Mouse (Mus musculus) forebrain, embryonic 11.5 days (tissue): ENCODE results near the gene Rer1. TPM values are rescaled to one million over a fixed set of nuclear protein-coding genes. Genes with fewer than 3 reads are reported as not detected.
"Not testable (repeated sequence)": the region's sequence is repeated elsewhere in the genome, so short reads cannot be mapped to it uniquely, and the experiment has no call there.

Source experiments
- ATAC-seq: fragments of 200-750 bp; cut with Nextera tagmentation; replicated peaks from 2 replicates; pipeline ENCODE4 v1.8.0; 2017; ENCODE audit warnings: moderate TSS enrichment; ENCODE audit not compliant: low FRiP score
- DNase-seq: peaks from one replicate; pipeline ENCODE4 v3.0.0-alpha.2; 2017; ENCODE audit warnings: low spot score
- H3K27ac ChIP-seq: fragments of 300-500 bp; sonication (generic); 2 replicates; pipeline ENCODE4 v1.5.1; 2014; ENCODE audit warnings: low read depth, low read length
- H3K27me3 ChIP-seq: fragments of 300-500 bp; sonication (generic); 2 replicates; pipeline ENCODE4 v1.6.1; 2014; ENCODE audit warnings: mild to moderate bottlenecking, low read length, mixed read lengths; ENCODE audit not compliant: control insufficient read depth, insufficient read depth
- H3K36me3 ChIP-seq: fragments of 300-500 bp; sonication (generic); 2 replicates; pipeline ENCODE4 v1.6.1; 2014; ENCODE audit warnings: mild to moderate bottlenecking, low read length, moderate library complexity, mixed read lengths; ENCODE audit not compliant: control insufficient read depth, insufficient read depth
- H3K4me1 ChIP-seq: fragments of 300-500 bp; sonication (generic); replicated peaks from 2 replicates; pipeline ENCODE4 v1.6.1; 2014; ENCODE audit warnings: low read length, mixed read lengths; ENCODE audit not compliant: control insufficient read depth, insufficient read depth
- H3K4me2 ChIP-seq: fragments of 300-500 bp; sonication (generic); 2 replicates; pipeline ENCODE4 v1.6.1; 2014; ENCODE audit warnings: low read depth, mild to moderate bottlenecking, low read length, moderate library complexity, mixed read lengths; ENCODE audit not compliant: severe bottlenecking
- H3K4me3 ChIP-seq: fragments of 300-500 bp; sonication (generic); 2 replicates; pipeline ENCODE4 v1.5.1; 2014; ENCODE audit warnings: low read depth, low read length
- H3K9ac ChIP-seq: fragments of 300-500 bp; sonication (generic); 2 replicates; pipeline ENCODE4 v1.6.1; 2014; ENCODE audit warnings: low read length
- H3K9me3 ChIP-seq: fragments of 300-500 bp; sonication (generic); 2 replicates; pipeline ENCODE4 v1.6.1; 2016; ENCODE audit warnings: low read length, mixed read lengths; ENCODE audit not compliant: control insufficient read depth
- WGBS: fragments of 180-500 bp; shearing (Covaris S2); extraction: QIAGEN DNeasy Blood & Tissue Kit; methylation state at CpG from one replicate; pipeline ENCODE4 v1.1.7; 2014; 5-methylcytosine and 5-hydroxymethylcytosine counted together
- polyA plus RNA-seq: library from polyadenylated mRNA; unstranded; fragments of >200 nt; fragmentation: Nextera tagmentation; extraction: Ambion mirVana; gene quantifications from 2 replicates; pipeline ENCODE4 v1.2.1, GENCODE M21; 2014

Gene Rer1
- polyA plus RNA-seq, 1 experiment from 2014 or later, result 137 TPM

- Histone ChIP-seq H3K27ac (peak overlapping the region; percentile 67), H3K4me2 (peak overlapping the region; percentile 88), H3K9me3 (no peaks in the 10 kb centered on the region), H3K9ac (peak overlapping the region; percentile 82), H3K4me3 (peak overlapping the region; percentile 90), H3K36me3 (peaks cover 2% of the 10 kb centered on the region; the same call in 1 of the 2 replicates), H3K27me3 (no peaks in the 10 kb centered on the region), H3K4me1 (peaks cover 13% of the 10 kb centered on the region; the same call in 1 of the 2 replicates)
- 8% methylated on average over 34 of the region's 35 CpGs for WGBS
- no peak for DNase-seq
- no peak for ATAC-seq
Observed at GRCm38 (mm10) chr4:155085206-155086107, 725 bp downstream of the Rer1 start.

GRCm38 (mm10) chr4:155084351-155084750, 1.8 kb downstream of the Rer1 start:
- ATAC-seq (no peak), DNase-seq (no peak)
- H3K27me3 ChIP-seq, result no peaks in the 10 kb centered on the region
- no peaks in the 10 kb centered on the region for H3K9me3 ChIP-seq
- no peak overlapping the region for H3K4me2 ChIP-seq
- no peak overlapping the region for H3K4me3 ChIP-seq
- no peak overlapping the region for H3K27ac ChIP-seq
- H3K36me3 ChIP-seq, result peaks cover 4% of the 10 kb centered on the region; the same call in 1 of the 2 replicates
- H3K4me1 ChIP-seq, result peaks cover 13% of the 10 kb centered on the region; the same call in 1 of the 2 replicates
- 88% methylated on average over 7 of the region's 7 CpGs for WGBS
- 0 out of 2 replicates have a peak overlapping the region, but pooled peaks have one; percentile 8 for H3K9ac ChIP-seq

- Histone ChIP-seq H3K4me1 (peaks cover 13% of the 10 kb centered on the region; the same call in 1 of the 2 replicates), H3K9ac (no peak overlapping the region), H3K4me3 (no peak overlapping the region), H3K36me3 (peaks cover 6% of the 10 kb centered on the region; the same call in 1 of the 2 replicates), H3K27me3 (no peaks in the 10 kb centered on the region), H3K27ac (no peak overlapping the region), H3K9me3 (no peaks in the 10 kb centered on the region), H3K4me2 (no peak overlapping the region)
- no peak for DNase-seq
- ATAC-seq, result no peak
- WGBS, result 89% methylated on average over 4 of the region's 4 CpGs
Observed at GRCm38 (mm10) chr4:155083553-155083952, 2.6 kb downstream of the Rer1 start.

GRCm38 (mm10) chr4:155079666-155080065, 6.5 kb downstream of the Rer1 start:
- peaks cover 11% of the 10 kb centered on the region; the same call in 1 of the 2 replicates for H3K36me3 ChIP-seq

GRCm38 (mm10) chr4:155078808-155079207, 7.4 kb downstream of the Rer1 start:
- not testable (repeated sequence) for H3K27ac ChIP-seq, ATAC-seq, H3K9ac ChIP-seq, H3K4me1 ChIP-seq, H3K4me3 ChIP-seq, H3K4me2 ChIP-seq, H3K27me3 ChIP-seq, H3K9me3 ChIP-seq, DNase-seq
- WGBS, result 91% methylated on average over 10 of the region's 10 CpGs
- peaks cover 11% of the 10 kb centered on the region; the same call in 1 of the 2 replicates for H3K36me3 ChIP-seq

More at GRCm38 (mm10) chr4:155079666-155080065, 6.5 kb downstream of the Rer1 start:
- no peaks in the 10 kb centered on the region for H3K9me3 ChIP-seq
- no peak overlapping the region for H3K27ac ChIP-seq
- ATAC-seq (no peak), DNase-seq (no peak)
- WGBS, result 95% methylated on average over 6 of the region's 6 CpGs
- H3K9ac ChIP-seq, result no peak overlapping the region
- no peak overlapping the region for H3K4me2 ChIP-seq
- H3K27me3 ChIP-seq, result no peaks in the 10 kb centered on the region
- peaks cover 3% of the 10 kb centered on the region; the same call in 1 of the 2 replicates for H3K4me1 ChIP-seq
- no peak overlapping the region for H3K4me3 ChIP-seq

- peaks cover 11% of the 10 kb centered on the region; the same call in 1 of the 2 replicates for H3K36me3 ChIP-seq
- no peak for ATAC-seq
- 92% methylated on average over 9 of the region's 9 CpGs for WGBS
Observed at GRCm38 (mm10) chr4:155076677-155077076, 9.5 kb downstream of the Rer1 start.

GRCm38 (mm10) chr4:155075813-155076212, 10.4 kb downstream of the Rer1 start:
- Histone ChIP-seq H3K4me2 (no peak overlapping the region), H3K4me1 (no peaks in the 10 kb centered on the region), H3K36me3 (peaks cover 16% of the 10 kb centered on the region; the same call in 1 of the 2 replicates), H3K27me3 (no peaks in the 10 kb centered on the region), H3K4me3 (no peak overlapping the region), H3K9ac (no peak overlapping the region), H3K9me3 (no peaks in the 10 kb centered on the region), H3K27ac (no peak overlapping the region)
- WGBS, result 88% methylated on average over 2 of the region's 2 CpGs
- no peak for DNase-seq
- no peak for ATAC-seq

More at GRCm38 (mm10) chr4:155076677-155077076, 9.5 kb downstream of the Rer1 start:
- Histone ChIP-seq H3K4me2 (no peak overlapping the region), H3K9me3 (no peaks in the 10 kb centered on the region), H3K27ac (no peak overlapping the region), H3K27me3 (no peaks in the 10 kb centered on the region), H3K4me3 (no peak overlapping the region), H3K4me1 (no peaks in the 10 kb centered on the region), H3K9ac (no peak overlapping the region)
- no peak for DNase-seq

GRCm38 (mm10) chr4:155075137-155075536, 11.0 kb downstream of the Rer1 start:
- H3K4me2 ChIP-seq, result no peak overlapping the region
- no peak overlapping the region for H3K27ac ChIP-seq
- no peaks in the 10 kb centered on the region for H3K4me1 ChIP-seq
- DNase-seq (no peak), ATAC-seq (no peak)
- H3K9ac ChIP-seq, result no peak overlapping the region
- 88% methylated on average over 9 of the region's 9 CpGs for whole genome bisulfite sequencing
- H3K9me3 ChIP-seq, result no peaks in the 10 kb centered on the region
- no peak overlapping the region for H3K4me3 ChIP-seq
- no peaks in the 10 kb centered on the region for H3K27me3 ChIP-seq
- peaks cover 15% of the 10 kb centered on the region; the same call in 1 of the 2 replicates for H3K36me3 ChIP-seq
